Mouse (Mus musculus) adrenal gland, adult 10 weeks (tissue): Measurements from ENCODE around the gene Slc46a2. TPM values are rescaled to one million over a fixed set of nuclear protein-coding genes. Genes with fewer than 3 reads are reported as not detected.

Experiments
- polyA plus RNA-seq: library from polyadenylated mRNA; stranded (reverse); fragments of 350-450 nt; fragmentation: Illumina TruSeq; extraction: RNeasy Lipid Tissue Mini Kit (QIAGEN cat#74804); gene quantifications from one replicate; pipeline ENCODE4 v1.2.3, GENCODE M21; 2014; ENCODE audit warnings: low read depth, low replicate concordance

The Slc46a2 gene
- not detected for polyA plus RNA-seq

DNA sequence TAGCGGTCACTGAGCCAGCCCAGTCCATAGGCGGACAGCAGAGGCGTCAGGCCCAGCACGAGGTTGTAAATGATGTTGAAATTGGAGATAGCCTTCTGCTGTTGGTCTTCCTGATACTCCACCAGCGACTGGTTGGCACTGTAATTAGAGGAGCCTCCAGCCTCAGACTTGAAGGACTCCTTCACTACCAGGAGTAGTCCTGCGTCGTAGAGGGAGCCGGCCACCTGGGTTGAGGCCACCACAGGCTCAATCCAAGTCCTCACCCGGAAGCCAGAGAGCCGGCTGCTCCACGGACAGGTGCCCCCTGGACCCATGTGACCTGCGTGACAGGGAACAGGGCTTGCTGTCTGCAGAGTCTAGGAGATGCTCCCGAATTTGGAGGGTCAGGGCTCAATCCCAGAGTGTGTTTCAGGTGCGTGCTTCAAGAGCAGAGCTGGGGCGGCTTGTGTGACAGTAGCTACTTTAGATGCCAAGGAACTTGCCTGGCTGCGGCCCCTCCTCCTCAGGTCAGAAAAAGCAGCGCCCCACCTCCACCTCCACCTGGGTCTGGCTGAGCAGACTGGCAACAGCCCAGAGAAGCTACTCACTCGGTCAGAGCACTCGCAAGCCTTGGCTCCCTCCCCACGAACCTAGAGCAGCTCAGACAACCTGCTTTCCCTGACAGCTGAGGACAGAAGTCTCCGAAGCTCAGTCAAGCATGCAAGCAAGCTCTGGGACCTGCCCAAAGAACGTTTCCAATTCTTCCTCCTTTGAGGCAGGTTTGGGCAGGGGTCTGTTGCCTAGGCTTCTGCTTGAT lies at the start of gene Slc46a2:
Gene Slc46a2 (minus strand): TSS at position 449 of the 796 bp plus-strand sequence.

DNA sequence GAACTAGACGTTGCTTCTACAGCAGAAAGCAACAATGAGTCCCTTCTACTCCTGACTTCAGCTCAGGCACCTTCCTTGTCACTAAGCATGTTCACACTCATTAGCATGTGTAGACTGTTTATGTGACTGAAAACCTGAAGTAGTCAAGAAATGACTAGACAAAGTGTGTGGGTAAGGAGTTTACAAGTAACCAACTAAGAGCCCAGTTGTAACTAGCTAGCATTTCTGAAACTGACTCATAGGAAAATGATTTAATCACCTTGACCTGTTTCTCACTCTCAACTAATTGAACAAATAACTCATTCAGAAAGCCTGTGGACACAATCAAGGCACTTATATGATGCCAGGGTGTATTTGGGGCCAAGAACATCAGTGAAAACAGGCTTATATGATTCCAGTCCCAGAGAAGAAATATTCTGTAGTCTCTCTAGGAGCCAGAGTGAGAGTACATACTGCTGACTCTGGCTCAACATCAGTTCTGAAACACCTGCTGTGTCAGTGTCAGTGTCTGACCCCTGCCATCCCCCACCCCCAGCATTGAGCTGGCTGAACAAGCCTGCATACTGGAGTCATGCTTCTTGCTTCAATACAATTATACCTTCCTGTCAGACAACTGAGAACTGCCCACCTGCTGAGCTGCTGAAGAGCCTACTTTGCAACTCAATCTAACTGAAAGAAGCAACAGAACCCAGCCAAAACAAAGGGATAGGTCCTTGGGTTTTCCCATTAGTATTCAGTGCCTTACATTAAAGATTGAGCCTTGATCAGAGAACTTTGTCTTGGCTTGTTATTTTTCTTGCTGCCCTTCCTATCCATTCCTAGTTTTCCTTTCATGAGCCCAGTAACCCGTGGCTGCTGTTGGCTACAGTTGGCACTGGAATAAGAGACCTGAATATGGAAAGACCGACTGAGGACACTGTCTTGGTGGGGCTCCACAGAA lies 48.8 kb upstream of the Slc46a2 start, which contains the start of gene Mup6:
Gene Mup6 (plus strand): TSS at position 890 of the 940 bp plus-strand sequence.

DNA sequence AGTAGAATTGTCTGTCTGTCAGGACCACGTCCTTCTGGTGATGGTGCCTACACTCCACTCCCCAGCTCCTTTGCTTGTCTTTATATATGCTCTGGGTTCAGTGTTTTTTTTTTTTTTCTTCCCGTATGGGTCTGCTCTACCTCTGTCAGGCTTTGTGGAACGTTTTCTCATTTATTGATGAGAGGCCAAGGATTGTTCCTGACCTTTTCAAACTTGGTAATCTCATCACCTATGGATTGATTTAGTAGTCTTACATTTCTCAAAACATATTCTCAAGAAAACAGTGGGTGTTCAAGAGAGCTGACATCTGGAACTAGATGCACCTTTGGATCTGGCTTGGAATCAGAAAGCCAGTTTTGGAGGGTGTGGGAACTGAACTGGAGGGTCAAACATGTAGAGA lies 45.8 kb upstream of the Slc46a2 start, which contains the start of gene Mup4:
Gene Mup4 (minus strand): TSS at position 101 of the 400 bp plus-strand sequence.

Other genes with a start within 250 kb of the Slc46a2 start
- gene Inip, start 113.5 kb downstream of the Slc46a2 start, polyA plus RNA-seq, result 42.0 TPM
- 3.4 TPM for gene Snx30, start 109.2 kb downstream of the Slc46a2 start, polyA plus RNA-seq
- gene Mup4, start 45.7 kb upstream of the Slc46a2 start, polyA plus RNA-seq, result not detected
- not detected for gene Mup6, start 49.2 kb upstream of the Slc46a2 start, polyA plus RNA-seq
- gene Mup7, start 155.4 kb upstream of the Slc46a2 start, polyA plus RNA-seq, result not detected
- not detected for gene Mup2, start 239.2 kb upstream of the Slc46a2 start, polyA plus RNA-seq